Mouse (Mus musculus): ENCODE results near the gene Ccdc155.
A peak's percentile ranks its signal among the peaks of the same experiment; 100 is the strongest.
"Not testable (repeated sequence)": the region's sequence is repeated elsewhere in the genome, so short reads cannot be mapped to it uniquely, and the experiment has no call there.

Ccdc155 gene

DNA sequence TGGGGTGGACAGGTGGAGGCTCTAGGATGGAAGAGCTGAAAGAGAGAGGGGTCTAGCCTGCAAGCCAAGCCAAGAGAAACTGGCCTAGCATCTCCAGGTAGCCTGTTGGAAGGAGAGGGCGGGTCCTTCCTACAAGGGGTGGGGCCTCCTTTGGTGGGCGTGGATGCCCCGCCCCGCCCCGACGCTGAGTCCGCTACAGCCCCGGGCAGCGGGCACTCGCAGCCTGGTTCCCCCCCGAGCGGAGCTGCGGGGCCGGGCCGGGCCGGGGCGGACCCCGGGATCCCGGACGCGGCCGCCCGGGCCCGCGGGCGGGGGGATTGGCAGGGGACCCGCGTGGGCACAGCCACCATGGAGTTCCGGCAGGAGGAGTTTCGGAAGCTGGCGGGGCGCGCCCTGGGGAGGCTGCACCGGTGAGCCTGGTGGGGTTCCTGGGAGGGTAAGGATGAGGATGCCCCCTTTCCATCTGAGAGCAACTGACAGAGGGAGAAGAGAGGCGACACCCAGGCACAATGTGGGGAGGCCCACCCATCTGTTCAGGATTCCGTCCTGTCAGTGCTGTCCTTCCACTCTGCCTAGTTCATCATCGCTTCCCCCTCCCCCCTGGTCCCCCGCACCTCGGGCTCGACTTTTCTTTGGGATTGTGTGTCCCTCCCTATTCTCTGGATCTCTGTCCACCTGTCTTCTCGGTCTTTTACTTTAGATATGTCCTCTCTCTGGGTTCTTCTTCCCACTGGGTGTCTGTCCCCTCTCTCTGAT, 40.8 kb downstream of the Ccdc155 start, which contains the start of gene Slc17a7:
Gene Slc17a7 (plus strand): TSS at position 215 of the 756 bp plus-strand sequence.
- DNase-seq (ENCODE audit: extremely low spot score): no peak

DNA sequence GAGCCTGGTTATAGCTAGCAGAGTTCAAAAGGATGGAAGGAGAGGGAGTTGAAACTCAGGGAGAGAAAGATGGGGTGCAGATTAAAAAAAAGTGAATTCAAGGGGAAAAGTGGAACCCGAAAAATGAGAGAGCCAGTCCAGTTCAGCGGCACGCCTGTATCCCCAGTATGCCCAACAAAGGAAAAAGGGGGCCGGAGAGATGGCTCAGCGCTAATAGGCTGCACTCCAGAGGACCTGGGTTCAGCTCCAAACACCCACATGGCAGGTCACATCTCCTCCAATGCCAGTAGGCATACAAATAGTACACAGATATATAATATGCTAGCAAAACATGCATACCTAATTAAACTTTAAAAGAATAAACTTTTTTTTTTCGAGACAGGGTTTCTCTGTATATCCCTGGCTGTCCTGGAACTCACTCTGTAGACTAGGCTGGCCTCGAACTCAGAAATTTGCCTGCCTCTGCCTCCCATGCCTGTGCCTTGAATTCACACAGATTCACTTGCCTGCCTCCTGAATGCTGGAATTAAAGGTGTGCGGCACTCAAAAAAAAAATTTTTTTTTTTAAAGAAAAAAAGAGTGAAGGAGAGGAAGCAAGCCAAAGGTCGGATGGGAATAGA, 41.6 kb downstream of the Ccdc155 start:
- DNase-seq (ENCODE audit: extremely low spot score): no peak

DNA sequence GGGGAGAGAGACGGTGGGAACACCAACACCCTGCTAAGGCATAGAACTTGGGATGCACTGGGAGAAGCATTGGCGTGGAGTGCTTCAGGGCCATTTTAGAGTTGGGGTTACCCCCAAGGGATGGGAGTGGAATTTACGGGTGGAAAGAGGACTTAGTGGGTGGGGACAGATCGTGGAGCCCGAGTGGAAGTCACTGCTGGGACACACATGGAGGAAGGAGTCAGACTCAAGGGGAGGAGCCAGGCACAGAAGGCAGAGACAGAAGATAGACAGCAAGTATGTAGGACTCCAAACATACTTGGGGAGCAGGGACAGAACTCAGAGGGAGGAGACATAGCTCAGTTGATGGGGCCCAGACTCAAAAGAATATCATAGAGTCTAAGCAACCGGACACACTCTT, 42.1 kb downstream of the Ccdc155 start:
- DNase-seq (ENCODE audit: extremely low spot score): no peak

DNA sequence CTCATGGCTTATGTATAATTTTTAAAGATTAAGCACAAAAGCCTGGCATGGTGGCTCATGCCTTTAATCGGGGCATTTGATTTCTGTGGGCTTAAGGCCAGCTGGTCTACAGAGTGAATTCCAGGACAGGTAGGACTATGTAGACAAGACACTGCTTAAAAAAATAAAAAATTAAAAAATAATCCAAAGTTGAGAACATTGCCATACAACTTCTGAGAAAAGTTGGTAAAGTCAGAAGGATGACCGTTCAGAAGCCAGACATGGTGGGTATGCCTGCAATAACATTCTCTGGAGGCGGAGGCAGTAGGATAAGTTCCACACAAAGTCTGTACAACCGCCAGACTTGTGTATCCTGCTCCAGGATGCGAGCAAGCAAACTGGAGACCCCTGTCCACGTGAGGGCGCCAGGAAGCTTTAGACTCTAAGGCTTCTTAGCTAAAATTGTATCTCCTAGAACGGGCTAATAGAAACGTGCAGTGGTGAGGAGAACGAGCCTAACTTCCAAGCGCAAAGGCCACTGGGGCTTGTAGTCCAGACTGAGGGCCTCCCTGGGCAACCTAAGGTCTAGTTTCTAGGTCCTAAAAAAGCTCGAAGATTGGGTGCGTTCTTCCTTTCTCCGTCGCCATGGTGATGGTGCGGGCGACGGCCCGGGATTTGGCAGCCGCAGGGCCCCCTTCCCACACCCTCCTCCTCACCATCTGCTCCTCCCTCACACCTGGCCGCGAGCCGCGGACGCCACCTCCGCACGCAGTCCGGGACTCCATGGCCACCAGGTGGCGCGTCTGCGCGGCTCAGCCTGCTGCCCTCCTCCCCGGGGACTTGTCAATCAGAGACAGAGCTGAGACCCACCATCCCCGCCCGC, 42.8 kb downstream of the Ccdc155 start:
- peak; percentile 91 for DNase-seq (ENCODE audit: extremely low spot score)

DNA sequence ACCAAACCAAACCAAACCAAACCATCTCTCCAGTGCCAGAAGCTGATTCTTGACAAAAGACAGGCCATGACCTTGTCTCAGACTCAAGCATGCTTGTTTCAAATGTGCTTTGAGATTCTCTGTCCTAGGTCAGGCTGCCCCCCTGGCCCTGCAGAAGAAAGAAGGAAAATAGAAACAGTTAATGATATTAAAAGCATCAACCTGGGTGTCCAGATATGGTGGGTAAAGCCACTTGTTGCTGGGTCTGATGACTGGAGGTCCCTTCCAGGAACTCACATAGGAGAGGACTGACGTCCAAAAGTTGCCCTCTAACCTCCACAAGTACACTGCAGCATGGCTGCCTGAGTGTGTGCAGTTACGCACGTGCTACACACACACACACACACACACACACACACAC, 43.8 kb downstream of the Ccdc155 start:
- no peak for DNase-seq (ENCODE audit: extremely low spot score)

DNA sequence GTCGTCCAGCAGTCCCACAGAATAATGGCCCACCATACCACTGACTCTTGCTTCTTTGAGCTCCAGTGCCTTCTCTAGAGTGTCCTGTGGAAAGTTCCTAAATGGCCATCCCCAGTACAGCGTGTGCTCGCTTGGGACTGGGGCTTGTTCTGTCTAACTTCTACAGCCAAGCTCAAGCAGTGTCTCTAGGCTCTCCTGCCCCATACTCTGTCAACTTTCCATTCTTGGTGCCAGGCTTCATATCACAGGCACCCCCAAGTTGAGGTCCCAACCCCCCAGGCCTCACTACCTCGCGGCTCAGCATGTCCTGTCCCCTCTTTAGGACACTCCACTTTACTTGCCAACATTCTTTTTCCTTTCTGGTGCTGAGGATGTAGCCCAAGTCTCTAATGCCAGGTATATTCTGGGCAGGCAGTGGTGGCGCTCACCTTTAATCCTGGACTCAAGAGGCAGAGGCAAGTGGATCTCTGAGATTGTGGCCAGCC, 44.3 kb downstream of the Ccdc155 start:
- no peak for DNase-seq (ENCODE audit: extremely low spot score)

DNA sequence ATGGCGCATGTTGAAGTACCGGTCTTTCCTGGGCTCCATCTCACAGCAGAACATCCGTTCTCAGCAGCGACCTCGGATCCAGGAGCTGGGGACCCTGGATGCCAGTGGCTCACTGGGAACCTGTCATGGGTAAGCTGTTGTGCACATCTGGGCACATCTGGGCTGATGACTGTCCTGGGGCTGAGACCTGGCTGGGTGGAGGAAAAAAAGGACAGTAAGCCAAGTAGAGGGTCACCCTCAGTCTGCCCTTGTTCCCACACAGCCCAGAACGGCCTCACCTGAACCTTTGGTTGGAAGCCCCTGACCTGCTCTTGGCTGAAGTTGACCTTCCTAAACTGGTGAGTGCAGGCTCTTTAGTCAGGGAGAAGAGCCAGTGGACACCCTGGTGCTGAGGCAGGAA, 45.7 kb downstream of the Ccdc155 start:
- no peak for DNase-seq (ENCODE audit: extremely low spot score)

DNA sequence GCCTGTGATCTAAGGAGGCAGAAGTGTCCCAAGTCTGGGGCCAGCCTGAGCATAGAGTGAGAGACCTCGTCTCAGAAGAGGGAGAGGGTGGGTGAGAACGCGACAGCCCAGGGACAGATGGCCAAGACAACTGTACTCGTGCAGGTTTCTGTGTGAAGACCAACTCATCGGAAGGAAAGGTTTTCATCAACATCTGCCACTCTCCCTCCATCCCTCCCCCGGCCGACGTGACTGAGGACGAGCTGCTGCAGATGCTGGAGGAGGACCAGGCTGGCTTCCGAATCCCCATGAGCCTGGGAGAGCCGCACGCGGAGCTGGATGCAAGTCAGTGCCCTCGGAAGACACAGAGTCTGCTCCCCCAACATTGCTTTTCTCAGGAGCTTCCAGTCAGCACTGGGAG, 47.2 kb downstream of the Ccdc155 start:
- no peak for DNase-seq (ENCODE audit: extremely low spot score)

DNA sequence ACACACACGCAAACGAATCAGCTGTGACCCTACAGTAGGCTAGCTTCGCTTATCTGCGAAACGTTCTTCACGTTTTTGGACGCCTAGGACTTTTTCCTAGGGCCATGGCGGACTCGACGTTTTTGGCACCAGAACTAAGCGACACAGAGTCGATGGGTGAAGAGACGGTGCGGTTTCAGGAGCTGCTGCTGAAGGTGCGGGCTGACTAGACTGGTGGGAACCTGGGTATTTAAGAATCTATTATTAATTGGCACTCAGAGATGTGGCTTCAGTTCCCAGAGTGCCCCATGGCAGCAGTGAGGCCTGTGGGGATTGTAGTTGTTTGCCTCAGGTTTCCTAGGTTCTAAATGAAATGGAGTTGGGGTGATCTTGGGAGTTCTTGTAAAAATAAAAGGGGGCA, 48.5 kb downstream of the Ccdc155 start:
- no peak for DNase-seq (ENCODE audit: extremely low spot score)

DNA sequence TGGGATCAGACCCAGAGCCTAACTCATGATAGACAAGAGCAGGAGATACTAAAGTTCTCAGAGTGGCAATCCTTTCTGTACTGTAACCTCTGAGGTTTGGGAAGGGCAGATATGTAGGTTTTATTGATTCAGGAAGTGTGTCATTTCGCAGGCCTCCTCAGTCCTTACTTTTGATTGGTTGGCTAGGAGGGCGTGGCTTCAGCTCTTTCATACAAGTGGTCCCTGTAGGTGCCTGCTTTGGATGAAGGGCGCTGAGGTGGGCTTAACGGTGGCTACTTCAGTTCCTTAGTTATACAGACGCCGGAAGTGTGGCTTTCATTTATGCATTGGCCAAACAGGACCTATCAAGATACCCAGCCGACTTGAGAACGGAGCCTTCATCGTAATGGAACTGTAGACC, 49.1 kb downstream of the Ccdc155 start:
- no peak for DNase-seq (ENCODE audit: extremely low spot score)

DNA sequence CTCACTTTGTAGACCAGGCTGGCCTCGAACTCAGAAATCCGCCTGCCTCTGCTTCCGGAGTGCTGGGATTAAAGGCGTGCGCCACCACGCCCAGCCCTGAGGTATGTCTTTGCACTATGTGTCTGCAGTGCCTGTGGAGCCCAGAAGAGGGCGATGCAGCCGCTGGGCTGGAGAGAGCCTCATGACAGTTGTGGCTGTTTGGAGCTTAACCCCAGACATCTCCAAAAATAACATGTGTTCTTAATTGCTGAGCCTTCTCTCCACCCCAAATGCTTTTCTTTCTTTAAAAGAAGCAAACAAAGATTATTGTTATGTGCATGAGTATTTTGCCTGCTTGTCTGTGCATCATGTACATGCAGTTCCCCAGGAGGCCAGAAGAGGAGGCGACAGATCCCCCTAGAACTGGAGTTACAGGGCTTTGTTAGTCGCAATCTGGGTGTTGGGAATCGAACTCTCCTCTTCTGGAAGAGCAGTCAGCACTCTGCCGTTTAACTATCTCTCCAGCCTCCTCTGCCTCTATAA, 49.6 kb downstream of the Ccdc155 start:
- DNase-seq (ENCODE audit: extremely low spot score): no peak

DNA sequence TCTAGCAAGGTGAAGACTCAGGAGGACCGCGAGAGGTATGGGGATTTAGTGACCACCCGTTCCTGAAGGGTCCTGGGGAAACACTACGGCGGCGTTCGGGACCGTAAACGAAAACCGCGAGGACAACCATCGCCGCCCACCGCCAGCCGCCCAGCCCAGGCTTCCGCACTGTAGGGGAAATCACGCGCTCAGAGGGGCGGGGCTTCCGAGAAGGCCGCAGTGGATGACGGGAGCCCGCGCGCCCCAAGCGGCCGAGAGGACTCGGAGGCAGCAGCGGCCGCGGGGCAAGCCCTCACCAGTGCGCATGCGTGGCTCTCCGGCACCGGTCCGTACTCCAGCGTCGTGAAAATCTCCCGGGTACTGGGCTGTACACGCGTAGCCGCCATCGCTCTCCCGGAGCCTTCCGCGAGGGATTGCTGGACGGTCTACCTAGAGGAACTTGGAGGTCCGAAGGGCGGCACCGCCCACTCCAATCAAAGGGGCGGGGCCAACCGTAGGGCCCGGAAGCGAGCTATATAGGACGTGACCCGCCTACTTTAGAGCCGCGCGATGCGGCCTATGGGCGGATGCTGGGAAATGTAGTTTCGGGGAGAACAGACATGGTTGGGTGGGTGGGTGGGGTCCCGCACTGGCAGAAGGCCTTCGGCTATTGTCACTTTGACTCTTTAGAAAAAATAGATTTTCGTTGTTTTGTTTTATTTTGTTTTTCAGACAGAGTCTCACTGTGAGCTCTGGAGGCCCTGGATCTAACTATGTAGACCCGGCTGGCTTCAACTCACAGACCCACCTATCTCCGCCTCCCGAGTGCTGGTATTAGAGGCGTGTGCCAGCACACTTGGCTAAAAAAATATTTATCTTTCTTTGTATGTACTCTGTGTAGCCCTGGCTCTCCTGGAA, 50.3 kb downstream of the Ccdc155 start, which contains the start of the genes Pih1d1 and Aldh16a1:
Gene Pih1d1 (plus strand): TSS at position 208 of the 897 bp plus-strand sequence.
Gene Aldh16a1 (minus strand): TSS at position 489 of the 897 bp plus-strand sequence.
- DNase-seq (ENCODE audit: extremely low spot score): peak; percentile 97

DNA sequence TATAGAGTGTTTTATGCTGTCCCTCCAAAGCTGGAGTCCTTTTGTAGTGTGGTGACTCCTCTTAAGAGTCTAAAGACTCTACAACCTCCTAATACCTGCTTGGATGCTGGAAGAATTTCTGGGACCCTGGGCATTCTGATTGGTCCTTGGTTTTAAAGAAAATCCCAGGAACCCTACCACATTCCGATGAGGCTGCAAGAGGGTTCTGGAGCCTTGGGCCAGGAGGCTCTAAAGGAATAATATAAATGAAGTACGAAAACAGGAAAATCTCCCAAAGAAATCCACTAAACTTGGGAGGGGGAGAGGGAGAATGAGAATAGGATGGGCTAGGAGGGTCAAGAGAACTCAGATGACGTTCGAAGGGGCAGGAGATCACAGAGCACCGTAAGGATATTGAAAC, 51.1 kb downstream of the Ccdc155 start:
- no peak for DNase-seq (ENCODE audit: extremely low spot score)

DNA sequence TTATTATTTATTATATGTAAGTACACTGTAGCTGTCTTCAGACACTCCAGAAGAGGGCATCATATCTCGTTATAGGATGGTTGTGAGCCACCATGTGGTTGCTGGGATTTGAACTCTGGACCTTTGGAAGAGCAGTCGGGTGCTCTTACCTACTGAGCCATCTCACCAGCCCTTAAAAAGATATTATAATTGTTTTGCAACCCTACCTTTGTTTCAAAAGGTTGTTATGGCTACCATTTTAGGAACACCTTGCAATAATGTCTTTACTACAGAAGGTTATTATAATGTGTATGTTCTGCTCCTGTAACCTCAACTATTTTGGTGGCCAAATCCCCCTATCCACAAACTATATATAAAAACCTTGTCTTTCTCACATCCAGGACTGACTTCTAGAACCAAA, 51.6 kb downstream of the Ccdc155 start:
- not testable (repeated sequence) for DNase-seq (ENCODE audit: extremely low spot score)

DNA sequence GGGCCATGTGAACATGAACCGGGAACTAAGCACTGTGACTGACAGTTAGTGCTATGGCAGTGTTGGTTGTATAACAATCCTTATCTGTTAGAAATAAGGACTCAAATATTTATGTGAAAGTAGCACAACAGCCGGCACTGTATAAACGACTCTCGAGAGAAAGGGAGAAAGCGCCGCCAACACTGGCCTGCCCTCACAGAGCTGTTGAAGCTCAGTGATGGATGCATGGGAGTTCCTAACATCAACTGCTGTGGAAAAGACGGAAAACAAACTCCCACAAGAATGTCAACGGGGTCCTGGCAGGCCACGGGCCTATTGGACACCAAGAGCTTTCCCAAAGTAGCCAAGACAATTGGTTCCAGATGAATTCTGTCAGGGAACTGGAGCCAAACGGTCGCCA, 53.4 kb downstream of the Ccdc155 start:
- no peak for DNase-seq (ENCODE audit: extremely low spot score)

DNA sequence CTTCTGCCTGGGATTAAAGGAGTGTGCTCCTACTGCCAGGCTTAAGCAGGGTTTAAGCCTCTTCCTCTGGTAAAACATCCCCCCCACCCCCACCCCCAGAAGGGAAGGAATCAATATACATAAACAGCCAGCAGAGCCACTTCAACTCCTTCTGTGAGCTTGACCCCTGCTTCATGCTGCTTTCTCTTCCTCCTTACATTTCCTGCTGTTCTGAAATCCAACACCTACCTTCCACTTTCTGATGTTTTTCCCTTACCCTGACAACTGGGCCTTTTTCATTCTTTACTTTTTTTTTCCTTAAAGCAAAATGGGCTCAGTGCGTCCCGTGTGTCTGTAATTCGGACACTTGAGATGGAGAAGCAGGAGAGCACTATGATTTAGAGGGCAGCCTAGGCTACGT, 54.4 kb downstream of the Ccdc155 start:
- no peak for DNase-seq (ENCODE audit: extremely low spot score)

DNA sequence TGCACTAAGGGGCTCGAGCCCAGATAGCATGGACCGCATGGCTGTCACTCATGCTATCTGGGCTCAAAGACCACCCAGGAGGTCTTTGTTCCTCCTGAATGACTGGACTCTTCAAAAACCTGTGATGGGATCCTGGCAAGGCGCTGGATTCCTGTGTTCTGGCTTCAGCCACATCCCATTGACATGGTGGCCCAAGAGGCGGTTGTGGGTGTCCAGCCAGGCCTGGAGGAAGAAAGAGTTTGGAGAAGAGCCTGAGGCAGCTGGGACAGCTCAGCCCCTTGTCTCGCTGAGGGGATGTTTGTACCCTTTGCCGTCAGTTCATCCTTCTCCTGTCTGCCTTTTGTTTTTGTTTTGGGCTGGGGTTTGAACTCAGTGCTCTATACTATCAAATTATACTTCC, 55.1 kb downstream of the Ccdc155 start:
- no peak for DNase-seq (ENCODE audit: extremely low spot score)

DNA sequence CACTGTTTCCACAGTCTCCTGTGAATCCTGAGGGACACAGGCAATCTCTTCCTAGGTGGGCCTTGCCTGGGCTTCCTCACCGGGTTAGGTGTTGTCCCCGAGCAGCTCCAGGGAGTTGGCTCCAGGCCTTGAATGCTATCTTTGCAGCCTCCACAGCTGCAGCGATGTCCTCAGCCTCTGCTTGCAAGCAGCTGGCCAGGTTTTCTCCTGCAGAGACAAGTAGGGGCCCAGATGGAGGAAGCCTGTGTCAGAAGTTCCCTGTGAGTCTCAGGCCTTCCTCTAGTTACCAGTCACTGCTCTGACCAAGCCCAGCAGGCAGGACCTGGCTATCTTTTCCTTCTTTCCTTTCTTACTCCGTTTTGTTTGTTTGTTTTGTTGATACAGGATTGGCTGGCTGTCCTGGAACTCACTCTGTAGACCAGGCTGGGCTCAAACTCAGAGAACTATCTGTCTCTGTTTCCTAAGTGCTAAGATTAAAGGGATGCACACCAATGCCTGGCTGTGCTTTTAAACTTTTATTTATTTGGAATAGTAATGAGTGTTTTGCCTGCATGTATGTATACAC, 56.1 kb downstream of the Ccdc155 start:
- DNase-seq (ENCODE audit: extremely low spot score): no peak

DNA sequence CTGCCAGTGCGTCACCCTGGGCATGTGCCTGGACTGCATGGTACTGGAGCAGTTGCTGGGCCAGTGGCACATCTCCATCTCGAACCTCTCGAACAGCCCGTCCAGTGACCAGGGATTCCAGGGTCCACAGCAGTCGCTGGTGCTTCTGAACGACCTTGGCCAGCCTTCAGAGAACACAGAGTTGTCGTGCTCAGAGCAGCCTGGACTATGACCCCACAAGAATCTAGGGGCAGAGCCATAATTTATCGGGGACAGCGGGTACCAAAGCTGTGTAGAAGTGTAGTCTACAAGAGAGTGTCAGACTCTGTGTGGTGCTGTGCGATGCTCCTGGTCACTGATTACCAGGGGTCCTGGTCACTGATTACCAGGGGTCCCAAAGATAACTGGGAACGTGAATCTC, 56.8 kb downstream of the Ccdc155 start:
- DNase-seq (ENCODE audit: extremely low spot score): no peak

DNA sequence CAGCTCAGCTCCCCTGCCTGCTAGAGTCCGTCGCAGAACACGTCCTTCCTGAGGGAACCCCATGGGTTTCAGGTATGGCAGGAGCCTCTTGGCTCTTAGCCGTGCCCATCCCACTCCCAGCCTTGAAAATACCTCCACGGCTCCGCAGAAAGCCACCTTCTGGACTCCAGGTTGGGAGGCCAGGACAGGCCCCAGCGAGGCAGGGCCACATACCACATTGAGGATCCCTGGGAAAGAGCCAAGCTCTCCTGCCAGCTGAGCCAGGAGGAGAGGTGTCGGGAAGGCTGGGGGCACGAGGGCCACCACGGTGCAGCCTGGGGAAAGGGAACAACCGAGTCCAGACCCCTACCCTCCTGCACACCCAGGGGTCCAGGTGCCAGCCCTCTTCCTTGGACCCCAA, 57.4 kb downstream of the Ccdc155 start:
- no peak for DNase-seq (ENCODE audit: extremely low spot score)

DNA sequence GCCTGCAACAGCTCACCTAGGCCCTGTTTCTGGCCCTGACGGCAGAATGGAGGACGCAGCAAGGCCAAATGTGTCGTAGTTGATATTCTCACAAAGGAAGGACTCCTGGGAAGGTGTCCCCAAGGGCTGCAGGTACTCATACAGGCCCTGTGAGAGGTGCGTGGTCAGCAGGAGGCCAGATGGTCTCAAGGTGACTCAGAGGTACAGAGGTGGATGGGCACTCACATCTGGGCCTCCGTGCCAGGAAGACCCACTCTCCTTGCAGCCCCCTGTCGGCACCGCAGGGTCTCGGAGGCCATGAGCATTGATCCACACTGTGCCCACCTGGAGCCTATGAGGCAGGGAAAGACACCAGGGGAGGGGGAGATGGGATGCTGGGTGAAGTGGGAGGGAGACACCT, 59.2 kb downstream of the Ccdc155 start:
- DNase-seq (ENCODE audit: extremely low spot score): no peak
